Mouse (Mus musculus): ENCODE results near the gene Vgll2. TPM values are rescaled to one million over a fixed set of nuclear protein-coding genes. Genes with fewer than 3 reads are reported as not detected.

The Vgll2 gene
- polyA plus RNA-seq, 1 experiment from 2014 or later = 0.74 TPM

Small RNA genes within 50 kb of the gene (microRNA-seq; reads per million reads assigned to microRNA genes)
- not detected for gene Gm24084

Other genes starting within 250 kb of the Vgll2 start
- 0.03 and 0.05 TPM in 2 replicates for gene Ros1, start 172.7 kb downstream of the Vgll2 start, polyA plus RNA-seq (2015; fragmentation: Nextera tagmentation; extraction: Ambion mirVana)
- 4.8 and 5.7 TPM in 2 replicates for gene Dcbld1, start 211.1 kb downstream of the Vgll2 start, polyA plus RNA-seq (2015; fragmentation: Nextera tagmentation; extraction: Ambion mirVana)

Data from liver, embryonic 13.5 days (tissue).